Mouse (Mus musculus) WW6 (cell line): ENCODE measurements at regions not wholly inside any gene's neighbourhood (a gene's known extent, or its start where the extent isn't known, plus 50 kb on each side); places are given as distances from the start of the nearest gene placed in this dataset.
"Not testable (repeated sequence)": the region's sequence is repeated elsewhere in the genome, so short reads cannot be mapped to it uniquely, and the experiment has no call there.

Source experiments
- DNase-seq: peaks from one replicate; pipeline ENCODE4 v3.0.0-alpha.2; 2013; ENCODE audit warnings: low read depth, low spot score

GRCm38 (mm10) chr3:15016621-15017020 lies 130.5 kb downstream of the Car2 start:
- DNase-seq, result no peak

DNA sequence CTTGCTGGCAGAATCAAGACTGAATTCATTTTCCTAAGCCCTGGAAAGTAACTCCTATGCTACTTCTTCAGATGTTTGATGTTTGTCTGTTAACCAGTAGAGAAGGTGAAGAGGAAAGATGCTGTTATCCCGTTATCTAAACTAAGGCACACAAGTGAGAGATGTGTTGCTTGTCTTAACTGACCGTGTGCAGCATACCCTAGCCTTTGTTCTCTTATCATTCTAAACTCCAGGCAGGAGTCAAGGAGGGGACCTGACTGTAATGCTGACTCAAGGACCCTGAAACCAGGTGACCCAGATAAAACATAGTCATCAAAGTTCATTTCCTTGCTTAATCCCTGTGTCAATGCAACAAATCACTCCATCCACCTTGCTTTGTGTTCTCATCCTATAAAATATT lies 136.7 kb downstream of the Car2 start:
- DNase-seq, result no peak

- no peak for DNase-seq
Observed at GRCm38 (mm10) chr3:15040866-15041528, 154.9 kb downstream of the Car2 start.

DNA sequence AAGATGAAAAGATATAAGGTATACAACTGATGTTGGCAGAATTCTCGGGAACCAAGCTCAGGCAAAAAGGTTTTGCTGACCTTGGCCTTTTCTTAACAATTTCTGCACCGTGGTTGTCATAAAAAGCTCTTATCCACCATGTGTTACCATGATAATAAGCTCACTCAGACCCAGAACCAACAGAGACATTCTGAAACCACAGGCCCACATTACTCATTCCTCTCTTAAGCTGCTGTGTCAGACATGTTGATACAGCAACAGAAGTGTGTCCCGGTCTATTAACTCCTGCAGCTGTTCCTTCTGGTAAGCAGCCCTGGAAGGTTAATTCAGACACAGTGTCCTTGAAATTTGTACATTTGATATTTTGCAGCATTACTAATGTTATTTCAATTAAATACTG lies 167.9 kb downstream of the Car2 start:
- no peak for DNase-seq

GRCm38 (mm10) chr3:15055516-15056256 lies 169.6 kb downstream of the Car2 start:
- DNase-seq, result not testable (repeated sequence)

DNA sequence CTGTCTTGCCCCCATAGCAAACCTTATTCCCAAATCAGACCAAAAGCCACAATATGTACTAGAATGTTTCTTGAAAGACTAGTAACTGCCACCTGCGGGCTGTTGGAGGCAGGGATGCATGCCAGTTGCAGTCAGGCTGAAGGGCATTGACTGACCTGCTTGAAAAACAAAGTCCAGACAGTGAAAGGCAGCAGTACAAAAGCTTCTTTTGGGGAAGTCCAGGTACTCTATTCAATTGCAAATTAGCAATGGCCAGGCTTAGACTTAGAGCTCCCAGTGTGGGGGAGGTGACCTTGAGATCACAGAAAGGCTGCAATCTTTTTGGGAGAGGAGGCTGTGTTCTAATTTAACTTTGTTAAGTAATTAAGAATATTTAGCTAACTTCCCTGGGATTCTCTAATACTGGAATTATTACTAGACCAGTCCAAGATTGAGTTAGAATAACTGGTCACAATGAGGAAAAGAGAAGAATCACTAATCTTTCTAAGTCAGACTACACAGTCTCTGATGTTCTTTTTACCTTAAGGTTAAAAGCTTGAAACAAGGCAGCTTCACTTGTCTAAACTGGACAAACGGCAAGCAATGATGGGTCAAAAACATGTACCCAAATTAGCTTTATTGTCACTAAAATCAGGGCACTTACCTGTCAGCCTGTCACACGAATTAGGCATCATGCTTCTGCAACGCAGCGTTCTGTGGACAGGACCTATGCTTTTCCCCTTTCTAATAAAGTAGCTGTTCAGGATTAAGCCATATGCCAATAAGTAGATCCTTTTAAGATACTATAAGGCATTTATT lies 170.9 kb downstream of the Car2 start:
- not testable (repeated sequence) for DNase-seq

DNA sequence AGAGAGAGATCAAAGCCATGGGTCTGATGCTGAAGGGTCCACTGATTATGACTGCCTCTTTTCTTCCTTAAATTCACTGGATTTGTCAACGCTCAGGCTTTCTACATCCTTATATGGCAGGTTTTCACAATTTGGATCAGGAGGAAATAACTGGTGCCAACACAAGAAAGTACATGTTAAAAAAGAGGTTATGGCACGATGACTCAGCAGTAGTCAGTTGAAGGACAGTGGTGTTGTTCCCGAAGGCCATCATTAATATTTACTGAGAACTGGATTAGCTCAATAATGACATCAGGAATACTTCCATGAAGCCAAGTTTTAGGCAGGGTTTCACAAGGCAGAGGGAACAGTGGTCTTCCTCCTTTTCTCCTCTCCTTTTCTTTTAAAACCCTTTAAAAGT lies 179.6 kb downstream of the Car2 start:
- no peak for DNase-seq

DNA sequence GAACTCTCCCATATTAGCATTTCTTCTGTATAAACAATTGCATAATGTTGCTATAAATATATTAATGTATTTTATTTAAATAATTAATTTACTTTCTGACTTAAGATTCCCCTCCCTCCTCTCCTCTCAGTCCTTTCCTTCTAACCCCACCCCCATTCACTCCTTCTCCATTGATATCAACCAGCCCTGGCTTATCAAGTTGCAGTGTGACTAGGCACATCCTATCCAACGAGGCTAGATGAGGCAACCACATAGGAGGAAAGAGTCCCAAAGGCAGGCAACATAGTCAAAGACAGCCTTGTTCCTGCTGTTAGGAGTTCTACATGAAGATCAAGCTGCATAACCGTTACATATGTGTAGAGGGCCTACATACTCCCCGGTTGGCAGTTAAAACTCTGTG lies 182.2 kb downstream of the Car2 start:
- DNase-seq, result no peak

DNA sequence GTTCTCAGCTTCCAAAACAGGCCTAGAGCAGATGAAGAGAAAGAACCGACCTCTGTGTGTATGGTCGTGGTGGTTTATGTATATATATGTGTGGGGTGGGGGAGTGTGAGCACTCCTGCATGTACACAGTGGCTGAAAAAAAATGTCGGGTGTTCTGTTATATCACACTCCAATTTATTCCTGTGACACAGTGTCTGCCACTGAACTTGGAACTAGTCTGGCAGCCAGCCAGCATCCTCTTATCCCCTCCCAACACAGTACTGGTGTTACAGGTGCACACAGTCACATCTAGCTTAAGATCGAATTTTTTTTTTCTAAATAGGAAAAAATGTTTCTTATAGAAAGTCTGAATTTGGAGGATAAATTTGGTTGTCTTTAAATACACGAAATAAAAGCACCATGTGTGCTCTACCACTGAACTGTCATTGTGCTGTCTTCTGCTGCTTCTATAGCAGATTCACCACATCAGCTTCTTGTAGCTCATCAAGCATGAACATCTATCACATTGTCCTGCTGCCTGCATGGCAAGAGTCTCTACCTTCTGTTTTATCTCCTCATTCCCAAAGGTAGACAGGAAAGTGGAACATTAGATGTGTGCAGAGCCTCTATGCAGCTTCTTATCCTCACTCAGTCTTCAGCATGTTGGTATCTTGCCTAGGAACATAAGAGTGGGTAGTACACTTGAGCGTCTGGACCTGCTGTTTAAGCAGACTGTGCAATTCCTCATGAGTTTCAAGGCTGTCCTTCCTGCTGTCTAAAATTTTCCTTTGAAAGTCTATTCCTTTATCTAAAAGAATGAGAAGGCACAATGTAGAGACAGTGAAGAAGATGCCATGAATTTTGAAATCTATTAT lies 185.2 kb downstream of the Car2 start:
- no peak for DNase-seq

DNA sequence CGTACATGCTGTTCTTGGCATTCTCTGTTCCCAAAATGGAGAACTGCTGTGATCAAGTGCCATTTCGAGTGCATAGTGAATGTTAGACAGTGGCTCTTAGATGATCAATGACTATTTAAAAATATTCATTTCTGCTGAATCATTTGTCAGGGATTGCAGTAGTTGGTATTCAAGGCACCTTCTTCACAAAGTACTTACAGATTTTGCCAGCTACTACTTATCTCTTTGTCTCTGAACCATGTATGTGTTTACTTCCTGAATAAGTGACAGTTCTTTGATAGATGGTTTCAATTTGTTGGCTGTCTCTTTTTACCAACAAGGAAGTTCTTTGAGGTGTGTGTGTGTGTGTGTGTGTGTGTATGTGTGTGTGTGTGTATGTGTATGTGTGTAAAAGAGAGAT lies 187.3 kb downstream of the Car2 start:
- DNase-seq, result no peak

GRCm38 (mm10) chr3:15073847-15074246 lies 187.8 kb downstream of the Car2 start:
- no peak for DNase-seq

DNA sequence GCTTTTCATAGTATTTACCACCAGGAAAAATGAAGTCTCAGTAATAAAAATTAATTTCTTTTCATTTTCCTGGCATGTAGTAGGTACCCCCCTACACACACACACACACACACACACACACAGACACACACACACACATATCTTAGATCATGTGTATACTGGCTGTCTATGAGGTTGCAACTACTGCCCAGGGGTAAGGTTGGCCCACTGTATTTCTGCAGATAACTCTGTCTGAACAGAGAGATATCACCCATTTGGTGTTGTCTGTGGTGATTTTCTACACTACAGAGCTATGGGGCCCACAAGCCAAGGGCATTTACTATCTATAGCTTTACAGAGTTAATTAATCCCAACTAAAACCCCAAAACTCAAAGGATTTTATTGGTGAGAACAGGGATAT lies 188.9 kb downstream of the Car2 start:
- DNase-seq, result no peak

- no peak for DNase-seq
Observed at GRCm38 (mm10) chr3:15090124-15090523, 204.1 kb downstream of the Car2 start.

- no peak for DNase-seq
Observed at GRCm38 (mm10) chr3:15098206-15098817, 212.2 kb downstream of the Car2 start.

DNA sequence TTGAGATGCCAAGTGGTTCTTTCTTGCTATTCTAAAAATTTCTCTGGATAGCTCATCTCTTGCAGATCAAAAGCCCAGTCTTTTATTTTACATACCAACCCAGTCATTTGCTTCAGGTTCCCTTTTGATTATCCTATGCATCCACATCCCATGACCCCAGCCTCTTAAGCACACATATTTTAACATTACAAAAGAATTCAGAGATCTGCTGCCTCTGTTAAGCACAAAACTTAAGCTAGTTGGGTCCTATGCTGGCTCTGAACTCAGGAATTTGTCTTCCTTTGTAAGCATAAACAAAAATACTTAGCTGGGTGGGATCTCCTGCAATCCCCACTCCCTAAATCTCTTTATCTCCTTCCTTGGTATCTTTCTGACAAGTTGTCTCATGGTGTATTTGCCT lies 212.9 kb downstream of the Car2 start:
- no peak for DNase-seq

DNA sequence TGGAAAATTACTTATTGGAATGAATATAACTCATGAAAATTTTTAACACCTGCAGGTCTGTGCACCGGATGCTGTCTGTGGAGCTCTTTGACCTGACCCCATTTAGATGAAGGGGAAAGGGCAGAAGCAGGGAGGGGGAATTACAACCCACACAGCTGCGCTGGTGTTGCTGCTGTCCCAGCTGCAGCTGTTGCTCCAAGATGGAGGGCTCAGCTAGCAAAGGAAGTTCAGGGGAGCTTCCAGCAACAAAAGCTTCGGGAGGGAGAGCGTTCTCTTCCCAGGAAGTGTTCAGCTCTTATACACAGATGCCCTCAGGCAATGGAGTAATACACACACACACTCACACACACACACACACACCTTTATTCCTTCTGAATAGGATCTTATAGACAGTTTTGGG lies 219.6 kb downstream of the Car2 start:
- no peak for DNase-seq

DNA sequence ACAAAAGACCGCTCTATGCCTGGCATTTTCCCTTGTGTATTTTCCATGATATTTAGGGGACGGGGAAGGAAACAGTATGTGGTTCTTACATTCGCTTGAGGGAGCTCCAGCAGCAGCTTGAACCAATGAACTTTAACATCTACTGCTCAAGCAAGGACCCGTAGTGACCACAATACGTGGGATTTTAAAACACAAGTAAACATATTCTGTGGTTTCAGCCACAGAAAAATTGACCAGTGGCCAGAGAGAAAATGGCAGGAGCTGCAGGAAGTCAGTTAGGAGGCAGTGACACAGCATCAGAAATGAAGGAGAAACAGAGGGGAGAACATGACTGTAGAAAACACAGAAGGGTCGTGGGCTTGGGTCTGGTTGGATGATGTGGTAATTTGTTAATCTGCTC lies 220.2 kb downstream of the Car2 start:
- DNase-seq, result no peak

DNA sequence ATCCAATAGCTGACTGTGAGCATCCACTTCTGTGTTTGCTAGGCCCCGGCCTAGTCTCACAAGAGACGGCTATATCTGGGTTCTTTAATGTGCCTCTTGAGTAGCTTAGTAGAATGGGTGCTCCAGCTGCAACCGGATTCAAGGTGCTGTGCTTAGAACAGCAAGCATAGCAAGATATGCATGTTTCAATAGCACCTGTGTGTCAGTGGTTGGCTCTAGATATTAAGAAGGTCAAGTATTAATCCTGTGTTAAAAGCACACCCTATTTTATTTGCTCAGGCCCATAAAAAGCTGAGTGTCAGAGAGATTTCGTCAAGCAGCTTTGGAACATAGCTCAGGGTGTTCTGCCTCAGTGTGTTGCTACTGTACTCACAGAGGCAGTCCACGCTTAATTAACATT lies 221.2 kb downstream of the Car2 start:
- DNase-seq, result no peak

DNA sequence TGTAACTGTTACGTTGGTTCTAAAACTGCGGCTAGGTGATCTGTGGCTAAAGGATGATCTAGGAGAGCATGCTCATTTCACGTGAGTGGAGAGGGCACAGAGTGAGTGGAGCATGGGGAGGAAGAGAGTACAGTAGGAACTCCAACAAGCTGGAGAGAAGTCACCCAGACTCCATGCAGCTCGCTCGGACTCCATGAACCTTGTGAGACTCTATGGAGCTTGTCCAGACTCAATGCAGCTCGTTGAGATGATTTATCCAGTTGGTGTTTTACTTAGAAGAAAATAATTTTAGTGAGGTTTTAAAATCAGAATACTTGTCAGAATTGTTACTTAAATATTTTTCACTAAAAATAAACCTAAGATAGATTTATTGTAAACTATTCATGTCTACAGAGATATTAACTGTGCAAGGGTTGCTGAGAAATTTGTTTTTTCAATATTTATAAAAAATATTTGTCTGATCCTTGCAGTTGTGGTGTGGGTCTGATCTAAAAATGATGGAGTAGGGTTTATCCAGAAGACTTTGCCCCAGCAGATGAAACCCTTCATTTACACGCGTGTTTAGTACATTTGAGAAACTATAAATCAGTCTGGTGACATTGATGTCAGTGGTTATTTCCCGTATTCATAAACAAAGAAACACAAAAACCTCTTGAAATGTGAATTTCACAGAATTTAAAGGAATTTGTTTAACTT lies 222.3 kb downstream of the Car2 start:
- no peak for DNase-seq

DNA sequence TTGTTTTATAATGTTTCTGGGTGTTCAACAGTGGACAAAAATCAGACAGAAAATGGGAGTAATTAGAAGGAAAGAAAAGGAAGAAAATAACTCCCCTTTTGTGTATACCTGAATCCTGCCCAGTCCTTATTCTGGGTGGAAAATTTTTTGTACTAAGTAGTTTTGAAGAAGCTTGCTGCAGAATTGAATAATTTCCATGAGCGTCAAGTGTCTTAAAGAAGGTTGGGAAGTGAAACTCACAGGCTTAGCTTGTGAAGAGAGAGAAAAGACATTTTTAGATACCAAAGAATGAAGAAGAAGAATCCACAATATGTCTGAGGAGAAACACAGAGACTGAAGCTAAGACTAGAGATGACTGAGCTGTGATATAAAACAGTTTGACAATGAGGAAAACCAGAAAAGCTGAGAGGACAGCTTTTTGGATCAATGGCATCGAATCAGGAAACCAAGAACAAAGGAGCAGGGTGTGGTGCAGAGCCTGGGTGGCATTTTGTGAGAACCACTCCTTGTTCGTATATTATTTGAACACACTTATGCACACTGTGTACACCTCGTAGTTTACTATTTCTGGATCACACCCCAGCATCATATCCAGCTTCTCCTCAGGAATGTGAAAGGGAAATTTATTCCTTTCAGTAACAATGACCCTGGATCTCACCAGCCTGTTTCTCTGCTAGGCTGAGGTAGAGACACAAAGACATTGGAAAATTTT lies 221.9 kb downstream of the Gm9733 start:
- DNase-seq, result no peak
